Comparison of ENCODE assay signal across 16 mouse cellular contexts in the genomic region with DNA sequence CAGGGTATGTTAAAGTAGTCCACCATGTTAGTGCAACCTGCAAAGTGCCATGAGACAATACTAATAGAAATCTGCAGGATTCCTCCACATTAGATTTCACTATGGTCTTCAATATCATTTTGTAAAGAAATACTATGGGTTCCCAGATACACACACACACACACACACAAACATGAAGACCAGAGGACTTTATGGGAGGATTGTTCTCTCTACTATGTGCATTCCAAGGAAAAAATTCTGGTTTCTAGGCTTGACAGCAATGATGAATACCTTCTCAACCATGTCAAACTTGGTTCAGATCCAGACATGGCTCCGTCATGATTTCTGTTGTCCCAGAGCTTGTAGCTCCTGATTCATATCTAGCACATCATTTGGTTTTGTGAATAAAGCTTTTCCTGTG. TPM values are rescaled to one million over a fixed set of nuclear protein-coding genes. Genes with fewer than 3 reads are reported as not detected.
DNase-seq lines count a peak whose midpoint lies in the region; ATAC-seq lines count a peak whose summit lies in the region.
"Not testable (repeated sequence)": the region's sequence is repeated elsewhere in the genome, so short reads cannot be mapped to it uniquely, and the experiment has no call there.
"Had no signal": no experiment of that assay in that cellular context is flagged by ENCODE, and none has a peak within 500 bp of the region (broad histone marks: within the 10 kb centered on the region; RNA-seq: fewer than 3 reads in every experiment).

No protein-coding gene starts in this region.

- not testable (repeated sequence) for H3K4me2 ChIP-seq in embryonic facial prominence, embryonic 15.5 days (replicated peaks); heart, embryonic 11.5 days; hindbrain, embryonic 11.5 days (replicated peaks; ENCODE audit: low read depth, low read length); hindbrain, embryonic 14.5 days (replicated peaks); limb, embryonic 11.5 days (ENCODE audit: low read depth, severe bottlenecking); midbrain, embryonic 11.5 days; neural tube, embryonic 11.5 days (ENCODE audit: low read depth)

- H3K27me3 ChIP-seq in embryonic facial prominence, embryonic 15.5 days; heart, embryonic 11.5 days (ENCODE audit: control insufficient read depth, insufficient read depth, low read length); hindbrain, embryonic 11.5 days (ENCODE audit: control insufficient read depth, insufficient read depth, low read length); hindbrain, embryonic 14.5 days (ENCODE audit: control insufficient read depth, insufficient read depth, low read length); limb, embryonic 11.5 days (ENCODE audit: control insufficient read depth, insufficient read depth, low read length); midbrain, embryonic 11.5 days (ENCODE audit: control insufficient read depth, insufficient read depth, low read length); neural tube, embryonic 11.5 days (ENCODE audit: control insufficient read depth, insufficient read depth, low read length): not testable (repeated sequence)

- H3K4me1 ChIP-seq in embryonic facial prominence, embryonic 15.5 days; heart, embryonic 11.5 days (ENCODE audit: control insufficient read depth, insufficient read depth, low read length); hindbrain, embryonic 11.5 days (replicated peaks; ENCODE audit: control insufficient read depth, insufficient read depth, low read length); hindbrain, embryonic 14.5 days (replicated peaks; ENCODE audit: control insufficient read depth, insufficient read depth, low read length); limb, embryonic 11.5 days (ENCODE audit: control insufficient read depth, insufficient read depth, low read length); midbrain, embryonic 11.5 days (ENCODE audit: control insufficient read depth, insufficient read depth, low read length); neural tube, embryonic 11.5 days (ENCODE audit: control insufficient read depth, insufficient read depth, low read length): not testable (repeated sequence)

- ATAC-seq in embryonic facial prominence, embryonic 15.5 days (ENCODE audit: insufficient number of reproducible peaks, low FRiP score, low TSS enrichment, low read depth): 0 out of 2 replicates have a peak, but pooled peaks have one; percentile 24
- ATAC-seq in heart, embryonic 11.5 days (replicated peaks; ENCODE audit: insufficient number of reproducible peaks, low FRiP score, low TSS enrichment): peak; percentile 65; the same call in 1 of the 2 replicates
- peak; percentile 61 for ATAC-seq in hindbrain, embryonic 11.5 days (ENCODE audit: low FRiP score)
- peak; percentile 60; the same call in 1 of the 2 replicates for ATAC-seq in hindbrain, embryonic 14.5 days (ENCODE audit: low FRiP score)
- ATAC-seq in limb, embryonic 11.5 days (ENCODE audit: insufficient number of reproducible peaks, low FRiP score, low TSS enrichment, low read depth): 0 out of 2 replicates have a peak, but pooled peaks have one; percentile 51
- ATAC-seq in midbrain, embryonic 11.5 days (ENCODE audit: low FRiP score): 0 out of 2 replicates have a peak, but pooled peaks have one; percentile 38
- ATAC-seq in neural tube, embryonic 11.5 days (ENCODE audit: insufficient read depth, low FRiP score, low TSS enrichment): peak; percentile 35

- not testable (repeated sequence) for H3K36me3 ChIP-seq in embryonic facial prominence, embryonic 15.5 days; heart, embryonic 11.5 days (ENCODE audit: control insufficient read depth, insufficient read depth, low read length); hindbrain, embryonic 11.5 days (ENCODE audit: control insufficient read depth, insufficient read depth, low read length); hindbrain, embryonic 14.5 days (replicated peaks; ENCODE audit: control insufficient read depth, insufficient read depth); limb, embryonic 11.5 days (ENCODE audit: control insufficient read depth, insufficient read depth, low read length); midbrain, embryonic 11.5 days (ENCODE audit: control insufficient read depth, insufficient read depth, low read length); neural tube, embryonic 11.5 days (ENCODE audit: control insufficient read depth, insufficient read depth, low read length)

- WGBS in embryonic facial prominence, embryonic 15.5 days: 56% methylated on average over 1 of the region's 1 CpGs
- 48% methylated on average over 1 of the region's 1 CpGs for WGBS in heart, embryonic 11.5 days (ENCODE audit: insufficient replicate concordance)
- WGBS in hindbrain, embryonic 11.5 days: 61% methylated on average over 1 of the region's 1 CpGs
- WGBS in hindbrain, embryonic 14.5 days: 65% methylated on average over 1 of the region's 1 CpGs
- 53% methylated on average over 1 of the region's 1 CpGs for WGBS in limb, embryonic 11.5 days
- WGBS in midbrain, embryonic 11.5 days: 57% methylated on average over 1 of the region's 1 CpGs
- 58% methylated on average over 1 of the region's 1 CpGs for WGBS in neural tube, embryonic 11.5 days

- not testable (repeated sequence) for H3K4me3 ChIP-seq in embryonic facial prominence, embryonic 15.5 days (replicated peaks); heart, embryonic 11.5 days (ENCODE audit: low read depth, low read length); hindbrain, embryonic 11.5 days (ENCODE audit: low read depth, low read length); hindbrain, embryonic 14.5 days (replicated peaks; ENCODE audit: low read length); limb, embryonic 11.5 days (ENCODE audit: low read depth, low read length); midbrain, embryonic 11.5 days (ENCODE audit: low read depth, low read length); neural tube, embryonic 11.5 days (ENCODE audit: low read depth, low read length)

- H3K9ac ChIP-seq in embryonic facial prominence, embryonic 15.5 days; heart, embryonic 11.5 days (ENCODE audit: low read depth, low read length); hindbrain, embryonic 11.5 days (ENCODE audit: low read depth, low read length); hindbrain, embryonic 14.5 days; limb, embryonic 11.5 days (ENCODE audit: low read length); midbrain, embryonic 11.5 days (ENCODE audit: low read length); neural tube, embryonic 11.5 days (ENCODE audit: low read length): not testable (repeated sequence)

- DNase-seq in hindbrain, embryonic 11.5 days (ENCODE audit: low spot score); limb, embryonic 11.5 days (ENCODE audit: low spot score); midbrain, embryonic 11.5 days (ENCODE audit: low spot score, missing footprints); neural tube, embryonic 11.5 days (ENCODE audit: low spot score): not testable (repeated sequence)
- DNase-seq in hindbrain, embryonic 14.5 days (ENCODE audit: low spot score): peak; percentile 14

- not testable (repeated sequence) for H3K9me3 ChIP-seq in embryonic facial prominence, embryonic 15.5 days (replicated peaks); heart, embryonic 11.5 days (replicated peaks; ENCODE audit: control insufficient read depth, low read length); hindbrain, embryonic 11.5 days (ENCODE audit: control insufficient read depth, low read length); limb, embryonic 11.5 days (ENCODE audit: control insufficient read depth, low read length); midbrain, embryonic 11.5 days (ENCODE audit: control insufficient read depth, low read length); neural tube, embryonic 11.5 days (ENCODE audit: control insufficient read depth, low read length)
- peaks cover 41% of the 10 kb centered on the region for H3K9me3 ChIP-seq in hindbrain, embryonic 14.5 days (ENCODE audit: control insufficient read depth, low read length)

- H3K27ac ChIP-seq in embryonic facial prominence, embryonic 15.5 days (replicated peaks); heart, embryonic 11.5 days (ENCODE audit: low read depth, low read length); hindbrain, embryonic 11.5 days (ENCODE audit: low read depth, low read length); hindbrain, embryonic 14.5 days; limb, embryonic 11.5 days (replicated peaks; ENCODE audit: low read depth, low read length); midbrain, embryonic 11.5 days (ENCODE audit: low read depth, low read length); neural tube, embryonic 11.5 days (ENCODE audit: low read depth, low read length): not testable (repeated sequence)

RNA-seq across cellular contexts. Expression of a gene that starts 10.1 kb away (rescaled TPM):
- polyA plus RNA-seq in embryonic facial prominence, embryonic 15.5 days (2015; fragmentation: Nextera tagmentation; extraction: Ambion mirVana): 0.20 and 0.25 TPM in 2 replicates
- not detected in 2 replicates for polyA plus RNA-seq in heart, embryonic 11.5 days (2014; fragmentation: Nextera tagmentation; extraction: Ambion mirVana)
- not detected in 2 replicates for polyA plus RNA-seq in hindbrain, embryonic 11.5 days (2014; fragmentation: Nextera tagmentation; extraction: Ambion mirVana)
- not detected in 2 replicates for polyA plus RNA-seq in hindbrain, embryonic 14.5 days (2014; fragmentation: Nextera tagmentation; extraction: Ambion mirVana)
- polyA plus RNA-seq in limb, embryonic 11.5 days (2014; fragmentation: Nextera tagmentation; extraction: Ambion mirVana): not detected in 2 replicates
- not detected in 2 replicates for polyA plus RNA-seq in midbrain, embryonic 11.5 days (2014; fragmentation: Nextera tagmentation; extraction: Ambion mirVana)
- polyA plus RNA-seq in neural tube, embryonic 11.5 days (2014; fragmentation: Nextera tagmentation; extraction: Ambion mirVana): not detected in 2 replicates
- polyA plus RNA-seq: brain, embryonic 14.5 days; CD4-positive, CD25-positive, alpha-beta regulatory T cell, adult 4 months; embryonic facial prominence, embryonic 10.5 days; embryonic facial prominence, embryonic 14.5 days; forebrain, embryonic 13.5 days; forebrain, embryonic 16.5 days; heart, adult 2 months; hindbrain, embryonic 15.5 days; intestine, postnatal 0 days had no signal
